Mouse (Mus musculus) left cerebral cortex, postnatal 10 days (tissue): ENCODE results near the gene Bod1l. TPM values are rescaled to one million over a fixed set of nuclear protein-coding genes. Genes with fewer than 3 reads are reported as not detected.

Experiments used
- DNase-seq, 2 experiments: peaks; one replicate each; pipeline ENCODE4 v3.0.0; 2021 to 2022; ENCODE audit warnings: low spot score in 2 of 2, mixed read lengths in 1 of 2; ENCODE audit errors: extremely low spot score in 1 of 2
- intact Hi-C: fragments of 180-260 bp; cut with DNase I; formaldehyde crosslinking; loops from one replicate; pipeline ENCODE4 v1.15.1; 2025
- total RNA-seq, 2 experiments: library from RNA; stranded (reverse); gene quantifications; 2 replicates each; pipeline ENCODE4 v1.2.3; 2021

Bod1l gene
- total RNA-seq, 2 experiments from 2014 or later, result 32.8 to 33.3 TPM

GRCm38 (mm10) chr5:41762947-41763730 lies 81.0 kb downstream of the Bod1l start:
- peak in 1 of 2 experiments; percentile 24 for DNase-seq
- intact Hi-C loops, result loop anchor here (5.0 kb wide), 1 partner anchor 56 kb away; the partner anchor contains the start of gene Rab28

GRCm38 (mm10) chr5:41762141-41762946 lies 81.8 kb downstream of the Bod1l start:
- intact Hi-C loops, result loop anchor here (5.0 kb wide), 1 partner anchor 55 kb away; the partner anchor contains the start of gene Rab28
- no peak for DNase-seq

GRCm38 (mm10) chr5:41761509-41762140 lies 82.5 kb downstream of the Bod1l start:
- intact Hi-C loops, result loop anchor here (5.0 kb wide), 1 partner anchor 54 kb away; the partner anchor contains the start of gene Rab28
- no peak for DNase-seq

GRCm38 (mm10) chr5:41760831-41761508 lies 83.1 kb downstream of the Bod1l start:
- DNase-seq, result no peak
- intact Hi-C loops, result loop anchor here (5.0 kb wide), 1 partner anchor 54 kb away; the partner anchor contains the start of gene Rab28

- DNase-seq, result no peak
- intact Hi-C loops, result loop anchor here (5.0 kb wide), 1 partner anchor 53 kb away; the partner anchor contains the start of gene Rab28
These were observed 84.0 kb downstream of the Bod1l start for GRCm38 (mm10) chr5:41760071-41760470.

- intact Hi-C loops, result no loop called here
- no peak for DNase-seq
These were observed 85.2 kb downstream of the Bod1l start for GRCm38 (mm10) chr5:41758671-41759639.

GRCm38 (mm10) chr5:41757338-41757737 lies 86.8 kb downstream of the Bod1l start:
- intact Hi-C loops, result no loop called here
- DNase-seq, result no peak

- DNase-seq, result no peak
- intact Hi-C loops, result no loop called here
These were observed 87.7 kb downstream of the Bod1l start for GRCm38 (mm10) chr5:41756396-41756795.

- no peak for DNase-seq
- intact Hi-C loops, result no loop called here
These were observed 88.6 kb downstream of the Bod1l start for GRCm38 (mm10) chr5:41755373-41755960.

GRCm38 (mm10) chr5:41754836-41755235 lies 89.3 kb downstream of the Bod1l start:
- DNase-seq, result no peak
- intact Hi-C loops, result no loop called here

GRCm38 (mm10) chr5:41754226-41754775 lies 89.8 kb downstream of the Bod1l start:
- no peak for DNase-seq
- intact Hi-C loops, result no loop called here

GRCm38 (mm10) chr5:41752721-41753120 lies 91.4 kb downstream of the Bod1l start:
- DNase-seq, result no peak
- intact Hi-C loops, result no loop called here

GRCm38 (mm10) chr5:41744898-41745780 lies 99.0 kb downstream of the Bod1l start:
- intact Hi-C loops, result no loop called here
- DNase-seq, result no peak

- no peak for DNase-seq
- intact Hi-C loops, result no loop called here
These were observed 99.9 kb downstream of the Bod1l start for GRCm38 (mm10) chr5:41744234-41744633.

GRCm38 (mm10) chr5:41738817-41739216 lies 105.3 kb downstream of the Bod1l start:
- DNase-seq, result no peak
- intact Hi-C loops, result no loop called here
